Mouse (Mus musculus) lung, adult 2 months (tissue): ENCODE measurements at regions not wholly inside any gene's neighbourhood (a gene's known extent, or its start where the extent isn't known, plus 50 kb on each side); places are given as distances from the start of the nearest gene placed in this dataset.

Experiments
- CTCF ChIP-seq: fragments of 200-500 bp; IDR thresholded peaks from 2 replicates; pipeline ENCODE4 v1.5.1; 2011; ENCODE audit warnings: mild to moderate bottlenecking, low read length, control low read depth; ENCODE audit not compliant: insufficient read depth
- POLR2A ChIP-seq: fragments of 200-500 bp; IDR thresholded peaks from 2 replicates; pipeline ENCODE4 v1.6.1; 2011; ENCODE audit warnings: low read depth, mild to moderate bottlenecking, control low read depth, low read length, borderline replicate concordance; ENCODE audit errors: extremely low read depth

DNA sequence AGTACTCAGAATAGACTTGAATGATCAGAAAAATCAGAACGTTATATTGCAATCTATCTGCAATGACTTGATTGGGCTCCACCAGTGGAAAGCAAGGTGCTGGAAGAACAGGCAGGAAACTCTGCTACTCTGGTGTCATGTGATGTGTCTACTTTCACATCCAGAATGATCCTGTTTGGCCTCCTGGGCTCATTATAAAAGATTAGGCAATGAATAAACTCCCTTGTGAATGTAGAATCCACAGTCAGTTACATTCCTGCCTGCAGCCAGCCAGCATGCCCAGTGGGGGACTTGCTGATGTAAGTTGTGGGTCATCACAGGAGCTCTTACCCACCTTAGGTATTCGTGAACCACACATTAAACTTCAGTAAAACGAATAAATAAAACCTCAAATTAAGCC, 174.5 kb upstream of the Arhgap24 start:
- TF ChIP-seq POLR2A (no peak), CTCF (no peak)
